Mouse (Mus musculus) cerebellum, adult 9-10 months (tissue): ENCODE data around the gene Gm20767.
"Not testable (repeated sequence)": the region's sequence is repeated elsewhere in the genome, so short reads cannot be mapped to it uniquely, and the experiment has no call there.

Source experiments
- DNase-seq: peaks from one replicate; pipeline ENCODE4 v3.0.0; 2022

Gm20767 gene

GRCm38 (mm10) chr13:120139946-120140345 lies at the start of gene Gm20767:
Gene Gm20767, plus strand, starts transcription at chr13:120140246.
- DNase-seq: not testable (repeated sequence)

- not testable (repeated sequence) for DNase-seq
Observed at GRCm38 (mm10) chr13:120092950-120093349, 47.1 kb upstream of the Gm20767 start.

- not testable (repeated sequence) for DNase-seq
Observed at GRCm38 (mm10) chr13:120096241-120096937, 43.7 kb upstream of the Gm20767 start.

- not testable (repeated sequence) for DNase-seq
Observed at GRCm38 (mm10) chr13:120096938-120097256, 43.1 kb upstream of the Gm20767 start.

- not testable (repeated sequence) for DNase-seq
Observed at GRCm38 (mm10) chr13:120099327-120099726, 40.7 kb upstream of the Gm20767 start.

GRCm38 (mm10) chr13:120106504-120106903 lies 33.5 kb upstream of the Gm20767 start:
- DNase-seq: not testable (repeated sequence)

GRCm38 (mm10) chr13:120107000-120107399 lies 33.0 kb upstream of the Gm20767 start:
- DNase-seq: not testable (repeated sequence)

- DNase-seq: not testable (repeated sequence)
Observed at GRCm38 (mm10) chr13:120142348-120142747, 2.3 kb downstream of the Gm20767 start.

- DNase-seq: not testable (repeated sequence)
Observed at GRCm38 (mm10) chr13:120149660-120150407, 9.8 kb downstream of the Gm20767 start.

- not testable (repeated sequence) for DNase-seq
Observed at GRCm38 (mm10) chr13:120150589-120150988, 10.5 kb downstream of the Gm20767 start.

GRCm38 (mm10) chr13:120168301-120168700 lies 28.3 kb downstream of the Gm20767 start:
- DNase-seq: peak; percentile 5

GRCm38 (mm10) chr13:120172133-120172532 lies 32.1 kb downstream of the Gm20767 start, which contains the start of gene Gm21818:
Gene Gm21818, plus strand, starts transcription at chr13:120172433.
- not testable (repeated sequence) for DNase-seq

- not testable (repeated sequence) for DNase-seq
Observed at GRCm38 (mm10) chr13:120196189-120196821, 56.3 kb downstream of the Gm20767 start.
